In genomic region chr11:114785892-114786291, GRCm38 (mm10) we compare ENCODE assay signal across 10 mouse cellular contexts. TPM values are rescaled to one million over a fixed set of nuclear protein-coding genes. Genes with fewer than 3 reads are reported as not detected.
DNase-seq lines count a peak whose midpoint lies in the region; ATAC-seq and TF ChIP-seq lines count a peak whose summit lies in the region.
"Had no signal": no experiment of that assay in that cellular context is flagged by ENCODE, and none has a peak within 500 bp of the region (broad histone marks: within the 10 kb centered on the region; RNA-seq: fewer than 3 reads in every experiment).

No protein-coding gene starts in this region.

- no peak for TF ChIP-seq POLR2A in cerebellum, adult 2 months (IDR thresholded peaks at IDR 0.05; ENCODE audit: borderline replicate concordance, insufficient read depth, low read length)

- TF ChIP-seq CTCF in cerebellum, adult 2 months (IDR thresholded peaks at IDR 0.05; ENCODE audit: borderline replicate concordance, insufficient read depth, low read depth, low read length) = no peak
- TF ChIP-seq CTCF in stomach, postnatal 0 days (IDR thresholded peaks at IDR 0.05; ENCODE audit: low read depth) = no peak; the same call in 1 of the 2 replicates

- ATAC-seq in neural tube, embryonic 11.5 days (ENCODE audit: insufficient read depth, low FRiP score, low TSS enrichment) = no peak
- ATAC-seq in limb, embryonic 12.5 days (ENCODE audit: insufficient number of reproducible peaks, insufficient read depth, low FRiP score, low TSS enrichment, low read depth) = no peak
- no peak for ATAC-seq in stomach, postnatal 0 days (ENCODE audit: low FRiP score, low TSS enrichment)

- H3K9me3 ChIP-seq in neural tube, embryonic 11.5 days (ENCODE audit: control insufficient read depth, low read length) = no peaks in the 10 kb centered on the region
- no peaks in the 10 kb centered on the region for H3K9me3 ChIP-seq in limb, embryonic 12.5 days
- H3K9me3 ChIP-seq in stomach, postnatal 0 days (ENCODE audit: control insufficient read depth, low read length) = no peaks in the 10 kb centered on the region

- H3K4me3 ChIP-seq in cerebellum, adult 2 months (replicated peaks; ENCODE audit: insufficient read depth, low read depth, low read length) = no peak overlapping the region
- H3K4me3 ChIP-seq in neural tube, embryonic 11.5 days (ENCODE audit: low read depth, low read length) = peak overlapping the region; percentile 25; the same call in 1 of the 2 replicates
- peak overlapping the region; percentile 35 for H3K4me3 ChIP-seq in limb, embryonic 12.5 days (replicated peaks)
- H3K4me3 ChIP-seq in stomach, postnatal 0 days (ENCODE audit: low read depth, low read length) = 0 out of 2 replicates have a peak overlapping the region, but pooled peaks have one; percentile 12

- peak overlapping the region; percentile 43 for H3K4me2 ChIP-seq in neural tube, embryonic 11.5 days (ENCODE audit: low read depth)
- H3K4me2 ChIP-seq in limb, embryonic 12.5 days = peak overlapping the region; percentile 57
- H3K4me2 ChIP-seq in stomach, postnatal 0 days (replicated peaks; ENCODE audit: low read depth) = peak overlapping the region; percentile 40

- WGBS in cerebellum, adult 2 months = 78% methylated on average over 10 of the region's 10 CpGs
- 52% methylated on average over 10 of the region's 10 CpGs for WGBS in neural tube, embryonic 11.5 days
- WGBS in limb, embryonic 12.5 days = 46% methylated on average over 10 of the region's 10 CpGs
- WGBS in stomach, postnatal 0 days = 48% methylated on average over 10 of the region's 10 CpGs

- no peaks in the 10 kb centered on the region for H3K27me3 ChIP-seq in cerebellum, adult 2 months (ENCODE audit: control insufficient read depth, insufficient read depth, low read length)
- H3K27me3 ChIP-seq in neural tube, embryonic 11.5 days (ENCODE audit: control insufficient read depth, insufficient read depth, low read length) = peaks cover 39% of the 10 kb centered on the region
- H3K27me3 ChIP-seq in limb, embryonic 12.5 days = peaks cover 98% of the 10 kb centered on the region
- no peaks in the 10 kb centered on the region; the same call in 1 of the 2 replicates for H3K27me3 ChIP-seq in stomach, postnatal 0 days (ENCODE audit: control insufficient read depth, insufficient read depth, low read length)

- no peaks in the 10 kb centered on the region for H3K36me3 ChIP-seq in neural tube, embryonic 11.5 days (ENCODE audit: control insufficient read depth, insufficient read depth, low read length)
- H3K36me3 ChIP-seq in limb, embryonic 12.5 days = no peaks in the 10 kb centered on the region
- H3K36me3 ChIP-seq in stomach, postnatal 0 days (ENCODE audit: control insufficient read depth, insufficient read depth, low read length) = no peaks in the 10 kb centered on the region

- no peak for TF ChIP-seq EP300 in stomach, postnatal 0 days (optimal IDR thresholded peaks at IDR 0.05)

- H3K4me1 ChIP-seq in cerebellum, adult 2 months (ENCODE audit: control insufficient read depth, insufficient read depth, low read length) = 0 out of 2 replicates have a peak, but pooled peaks cover 3% of the 10 kb centered on the region
- H3K4me1 ChIP-seq in neural tube, embryonic 11.5 days (ENCODE audit: control insufficient read depth, insufficient read depth, low read length) = peaks cover 11% of the 10 kb centered on the region
- peaks cover 12% of the 10 kb centered on the region for H3K4me1 ChIP-seq in limb, embryonic 12.5 days (replicated peaks)
- no peaks in the 10 kb centered on the region for H3K4me1 ChIP-seq in stomach, postnatal 0 days (replicated peaks; ENCODE audit: control insufficient read depth, insufficient read depth)

- peak overlapping the region; percentile 54; the same call in 1 of the 2 replicates for H3K9ac ChIP-seq in neural tube, embryonic 11.5 days (ENCODE audit: low read length)
- H3K9ac ChIP-seq in limb, embryonic 12.5 days (replicated peaks) = no peak overlapping the region
- H3K9ac ChIP-seq in stomach, postnatal 0 days (ENCODE audit: low read length) = no peak overlapping the region

- peak; percentile 50 for DNase-seq in cerebellum, adult 9-10 months
- no peak for DNase-seq in cerebellum, adult 2 months
- no peak for DNase-seq in neural tube, embryonic 11.5 days (ENCODE audit: low spot score)
- no peak for DNase-seq in neural tube, embryonic 10.5 days (ENCODE audit: extremely low spot score, low spot score)
- no peak for DNase-seq in stomach, postnatal 0 days (ENCODE audit: low spot score)
- no peak for DNase-seq in yolk sac, embryonic 10.5 days (ENCODE audit: low spot score)
- DNase-seq in kidney, postnatal 36 days = no peak
- DNase-seq: kidney, postnatal 10 days had no signal

- no peak overlapping the region for H3K27ac ChIP-seq in cerebellum, adult 2 months (ENCODE audit: insufficient read depth, low read length)
- no peak overlapping the region for H3K27ac ChIP-seq in neural tube, embryonic 11.5 days (ENCODE audit: low read depth, low read length)
- H3K27ac ChIP-seq in limb, embryonic 12.5 days = no peak overlapping the region
- H3K27ac ChIP-seq in stomach, postnatal 0 days (replicated peaks) = no peak overlapping the region
- H3K27ac ChIP-seq: macrophage had no signal

RNA-seq across cellular contexts. Expression of gene Btbd17, which starts 9.9 kb away (rescaled TPM):
- 78.3 and 81.3 TPM in 2 replicates for polyA plus RNA-seq in cerebellum, adult 2 months (2012; rRNA removed)
- polyA plus RNA-seq in neural tube, embryonic 11.5 days (2014; fragmentation: Nextera tagmentation; extraction: Ambion mirVana) = 43.1 and 51.5 TPM in 2 replicates
- polyA plus RNA-seq in limb, embryonic 12.5 days (2016; fragmentation: Nextera tagmentation; extraction: Ambion mirVana) = 1.5 TPM in 2 replicates
- polyA plus RNA-seq in stomach, postnatal 0 days (2015; fragmentation: Nextera tagmentation; extraction: Ambion mirVana) = 0.44 and 0.74 TPM in 2 replicates
- polyA plus RNA-seq: macrophage had no signal

RNA-seq across cellular contexts. Expression of gene Gpr142, which starts 12.8 kb away (rescaled TPM):
- 0.29 and 0.64 TPM in 2 replicates for polyA plus RNA-seq in cerebellum, adult 2 months (2012; rRNA removed)
- polyA plus RNA-seq in neural tube, embryonic 11.5 days (2014; fragmentation: Nextera tagmentation; extraction: Ambion mirVana) = not detected in 2 replicates
- polyA plus RNA-seq in limb, embryonic 12.5 days (2016; fragmentation: Nextera tagmentation; extraction: Ambion mirVana) = not detected in 2 replicates
- 0.08 TPM in 1 of 2 replicates, not detected in the other for polyA plus RNA-seq in stomach, postnatal 0 days (2015; fragmentation: Nextera tagmentation; extraction: Ambion mirVana)
- polyA plus RNA-seq: macrophage had no signal

RNA-seq across cellular contexts. Expression of gene Kif19a, which starts 20.7 kb away (rescaled TPM):
- 4.9 and 5.1 TPM in 2 replicates for polyA plus RNA-seq in cerebellum, adult 2 months (2012; rRNA removed)
- polyA plus RNA-seq in neural tube, embryonic 11.5 days (2014; fragmentation: Nextera tagmentation; extraction: Ambion mirVana) = 0.65 and 1.3 TPM in 2 replicates
- 0.06 TPM in 1 of 2 replicates, not detected in the other for polyA plus RNA-seq in limb, embryonic 12.5 days (2016; fragmentation: Nextera tagmentation; extraction: Ambion mirVana)
- 0.35 and 0.58 TPM in 2 replicates for polyA plus RNA-seq in stomach, postnatal 0 days (2015; fragmentation: Nextera tagmentation; extraction: Ambion mirVana)

RNA-seq across cellular contexts. Expression of gene Dnaic2, which starts 58.7 kb away (rescaled TPM):
- 3.9 and 5.0 TPM in 2 replicates for polyA plus RNA-seq in cerebellum, adult 2 months (2012; rRNA removed)
- polyA plus RNA-seq in neural tube, embryonic 11.5 days (2014; fragmentation: Nextera tagmentation; extraction: Ambion mirVana) = 1.7 and 2.5 TPM in 2 replicates
- 0.50 and 0.67 TPM in 2 replicates for polyA plus RNA-seq in limb, embryonic 12.5 days (2016; fragmentation: Nextera tagmentation; extraction: Ambion mirVana)
- 0.35 and 0.36 TPM in 2 replicates for polyA plus RNA-seq in stomach, postnatal 0 days (2015; fragmentation: Nextera tagmentation; extraction: Ambion mirVana)
- polyA plus RNA-seq: macrophage had no signal

Comparison
In these comparisons a context has a peak if more than half of its experiments do, and no peak if none do; other contexts are left out.
1. RNA of gene Btbd17, which starts 9.9 kb away (polyA plus RNA-seq): 78.3 to 81.3 TPM in cerebellum, adult 2 months and 43.1 to 51.5 TPM in neural tube, embryonic 11.5 days; 1.5 TPM in limb, embryonic 12.5 days and 0.44 to 0.74 TPM in stomach, postnatal 0 days; every median in the first group is over 10 times any median in the second.
2. Peak in every context shown above with its lines, with median percentiles within 50 percentile points of each other: H3K4me2 ChIP-seq.